Mouse (Mus musculus): ENCODE data around the gene Mink1. TPM values are rescaled to one million over a fixed set of nuclear protein-coding genes. Genes with fewer than 3 reads are reported as not detected.

The Mink1 gene
- total and polyA plus RNA-seq, 3 experiments, result 33.8 to 230 (median 57.3) TPM

- DNase-seq (ENCODE audit: low read depth, low spot score), result no peak
- TF ChIP-seq POLR2AphosphoS5 (IDR thresholded peaks at IDR 0.05; ENCODE audit: borderline replicate concordance, low read depth, low read length) (no peak), POLR2A (IDR thresholded peaks at IDR 0.05; ENCODE audit: control insufficient read depth in 1 of 2, insufficient read depth in 1 of 2, low read depth in 1 of 2, low read length in 2 of 2, poor library complexity in 1 of 2) (no peak), USF1 (IDR thresholded peaks at IDR 0.05; ENCODE audit: low read depth, low read length) (no peak), MEF2A (IDR thresholded peaks at IDR 0.05; ENCODE audit: extremely low read depth, insufficient replicate concordance, low read depth, low read length, poor library complexity, severe bottlenecking) (no peak), CHD2 (IDR thresholded peaks at IDR 0.05; ENCODE audit: low read length) (no peak), RCOR1 (IDR thresholded peaks at IDR 0.05; ENCODE audit: low read depth, low read length) (no peak), SIN3A (IDR thresholded peaks at IDR 0.05; ENCODE audit: low read length) (no peak), POLR2AphosphoS2 (IDR thresholded peaks at IDR 0.05; ENCODE audit: low read length) (no peak), ZNF384 (IDR thresholded peaks at IDR 0.05; ENCODE audit: low read depth, low read length) (no peak), ZKSCAN1 (IDR thresholded peaks at IDR 0.05; ENCODE audit: low read depth, low read length) (no peak), HCFC1 (IDR thresholded peaks at IDR 0.05; ENCODE audit: low read depth, low read length) (no peak), MAZ (IDR thresholded peaks at IDR 0.05; ENCODE audit: low read depth, low read length) (no peak), MYB (IDR thresholded peaks at IDR 0.05; ENCODE audit: low read depth, low read length) (no peak), UBTF (IDR thresholded peaks at IDR 0.05; ENCODE audit: borderline replicate concordance, insufficient read depth, low read depth, low read length) (no peak), CTCF (IDR thresholded peaks at IDR 0.05 in 2 of 3, conservative IDR thresholded peaks at IDR 0.05 in 1 of 3; ENCODE audit: control insufficient read depth in 1 of 3, insufficient read depth in 1 of 3, low read depth in 2 of 3, low read length in 3 of 3, poor library complexity in 1 of 3, severe bottlenecking in 1 of 3) (no peak), SMC3 (IDR thresholded peaks at IDR 0.05; ENCODE audit: low read depth, low read length) (no peak), ZMIZ1 (IDR thresholded peaks at IDR 0.05; ENCODE audit: low read depth, low read length) (no peak)
- Histone ChIP-seq H3K4me1 (ENCODE audit: control insufficient read depth in 1 of 2, insufficient read depth in 2 of 2, low read length in 2 of 2) (no peaks in the 10 kb centered on the region), H3K27ac (ENCODE audit: control insufficient read depth, low read depth, low read length) (no peak overlapping the region), H3K79me2 (ENCODE audit: control insufficient read depth, insufficient read depth, low read length, poor library complexity) (no peaks in the 10 kb centered on the region), H3K36me3 (ENCODE audit: control insufficient read depth in 1 of 2, insufficient read depth in 2 of 2, low read length in 2 of 2) (peaks cover 0 to 8% of the 10 kb centered on the region in 2 experiments; a peak in 2 of 4 replicates), H3K9ac (ENCODE audit: control insufficient read depth, low read depth, low read length, poor library complexity, severe bottlenecking) (no peak overlapping the region), H3K27me3 (ENCODE audit: control insufficient read depth in 1 of 2, insufficient read depth in 2 of 2, low read length in 2 of 2) (no peaks in the 10 kb centered on the region), H3K4me3 (ENCODE audit: control insufficient read depth in 1 of 2, insufficient read depth in 1 of 2, low read depth in 2 of 2, low read length in 2 of 2) (no peak overlapping the region), H3K9me3 (replicated peaks; ENCODE audit: insufficient read depth, low read length) (no peaks in the 10 kb centered on the region)
These were observed 44.9 kb downstream of the Mink1 start for GRCm38 (mm10) chr11:70607611-70608010.

DNA sequence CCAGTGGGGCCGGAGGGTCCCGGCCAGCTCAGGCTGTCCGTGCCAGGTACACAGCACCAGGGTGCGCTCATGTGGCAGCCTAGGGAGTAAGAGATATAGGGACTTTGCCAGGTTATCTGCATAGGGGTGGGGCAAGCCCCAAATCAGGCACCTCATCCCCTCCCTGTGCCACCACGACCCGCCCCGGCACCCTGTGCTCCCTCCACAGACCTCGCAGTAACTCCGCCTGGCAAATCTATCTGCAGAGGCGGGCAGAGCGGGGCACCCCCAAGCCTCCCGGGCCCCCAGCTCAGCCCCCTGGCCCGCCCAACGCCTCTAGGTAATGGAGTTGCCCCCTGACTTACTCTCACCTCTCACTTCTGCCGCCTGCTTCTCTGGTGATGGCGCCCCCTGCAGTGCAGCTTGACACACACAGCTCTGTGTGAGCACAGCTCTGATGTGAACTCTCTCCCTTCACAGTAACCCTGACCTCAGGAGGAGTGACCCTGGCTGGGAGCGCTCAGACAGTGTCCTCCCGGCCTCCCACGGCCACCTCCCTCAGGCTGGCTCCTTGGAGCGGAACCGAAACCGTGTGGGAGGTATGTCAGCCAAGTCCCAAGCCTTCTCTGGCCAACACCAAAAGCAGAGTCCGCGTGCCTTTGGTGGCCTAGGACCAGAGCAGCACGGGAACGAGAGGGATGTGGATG is 45.8 kb downstream of the Mink1 start:
- peak; percentile 53 for DNase-seq (ENCODE audit: low read depth, low spot score)
- peaks cover 0 to 11% of the 10 kb centered on the region in 2 experiments; a peak in 2 of 4 replicates for H3K36me3 ChIP-seq (ENCODE audit: control insufficient read depth in 1 of 2, insufficient read depth in 2 of 2, low read length in 2 of 2)
- H3K27me3 ChIP-seq (ENCODE audit: control insufficient read depth in 1 of 2, insufficient read depth in 2 of 2, low read length in 2 of 2), result no peaks in the 10 kb centered on the region
- H3K4me1 ChIP-seq (ENCODE audit: control insufficient read depth in 1 of 2, insufficient read depth in 2 of 2, low read length in 2 of 2), result no peaks in the 10 kb centered on the region
- no peaks in the 10 kb centered on the region for H3K9me3 ChIP-seq (replicated peaks; ENCODE audit: insufficient read depth, low read length)
- no peak overlapping the region for H3K9ac ChIP-seq (ENCODE audit: control insufficient read depth, low read depth, low read length, poor library complexity, severe bottlenecking)
- no peak overlapping the region for H3K4me3 ChIP-seq (ENCODE audit: control insufficient read depth in 1 of 2, insufficient read depth in 1 of 2, low read depth in 2 of 2, low read length in 2 of 2)
- no peaks in the 10 kb centered on the region for H3K79me2 ChIP-seq (ENCODE audit: control insufficient read depth, insufficient read depth, low read length, poor library complexity)
- H3K27ac ChIP-seq (ENCODE audit: control insufficient read depth, low read depth, low read length), result no peak overlapping the region
- TF ChIP-seq MAX (IDR thresholded peaks at IDR 0.05; ENCODE audit: low read length), result no peak
- no peak for TF ChIP-seq ZNF384 (IDR thresholded peaks at IDR 0.05; ENCODE audit: low read depth, low read length)
- no peak for TF ChIP-seq HCFC1 (IDR thresholded peaks at IDR 0.05; ENCODE audit: low read depth, low read length)
- no peak for TF ChIP-seq GATA1 (IDR thresholded peaks at IDR 0.05; ENCODE audit: low read depth, low read length)
- TF ChIP-seq MAZ (IDR thresholded peaks at IDR 0.05; ENCODE audit: low read depth, low read length), result no peak
- no peak for TF ChIP-seq MXI1 (IDR thresholded peaks at IDR 0.05; ENCODE audit: low read depth, low read length)
- TF ChIP-seq SIN3A (IDR thresholded peaks at IDR 0.05; ENCODE audit: low read length), result no peak
- no peak for TF ChIP-seq KAT2A (conservative IDR thresholded peaks at IDR 0.05; ENCODE audit: low read depth, low read length)
- TF ChIP-seq ZC3H11A (IDR thresholded peaks at IDR 0.05; ENCODE audit: low read depth, low read length), result peak; percentile 30
- no peak for TF ChIP-seq MYB (IDR thresholded peaks at IDR 0.05; ENCODE audit: low read depth, low read length)
- peak; percentile 53 to 91 (median 69); a peak in 5 of 6 replicates for TF ChIP-seq CTCF (IDR thresholded peaks at IDR 0.05 in 2 of 3, conservative IDR thresholded peaks at IDR 0.05 in 1 of 3; ENCODE audit: control insufficient read depth in 1 of 3, insufficient read depth in 1 of 3, low read depth in 2 of 3, low read length in 3 of 3, poor library complexity in 1 of 3, severe bottlenecking in 1 of 3)
- peak; percentile 71 for TF ChIP-seq SMC3 (IDR thresholded peaks at IDR 0.05; ENCODE audit: low read depth, low read length)
- TF ChIP-seq E2F4 (IDR thresholded peaks at IDR 0.05; ENCODE audit: borderline replicate concordance, low read depth, low read length), result no peak
- no peak for TF ChIP-seq TAL1 (IDR thresholded peaks at IDR 0.05; ENCODE audit: low read length)
- TF ChIP-seq RAD21 (IDR thresholded peaks at IDR 0.05; ENCODE audit: low read depth, low read length), result peak; percentile 28

Measured in MEL (cell line).